Mouse (Mus musculus) intestine, embryonic 14.5 days (tissue): ENCODE data around the gene Trib2. TPM values are rescaled to one million over a fixed set of nuclear protein-coding genes. Genes with fewer than 3 reads are reported as not detected.

Experiments used
- ATAC-seq: fragments of 200-750 bp; cut with Nextera tagmentation; replicated peaks from 2 replicates; pipeline ENCODE4 v1.8.0; 2017; ENCODE audit warnings: low read depth, moderate number of reproducible peaks, moderate TSS enrichment, moderate library complexity; ENCODE audit not compliant: low FRiP score, low TSS enrichment
- DNase-seq: peaks from one replicate; pipeline ENCODE4 v3.0.0-alpha.2; 2018; ENCODE audit warnings: low spot score
- H3K27ac ChIP-seq: fragments of 300-500 bp; sonication (generic); 2 replicates; pipeline ENCODE4 v1.5.1; 2014; ENCODE audit warnings: low read depth, mild to moderate bottlenecking, control low read depth
- H3K27me3 ChIP-seq: fragments of 300-500 bp; sonication (generic); replicated peaks from 2 replicates; pipeline ENCODE4 v1.6.1; 2014; ENCODE audit warnings: low read length, control low read depth; ENCODE audit not compliant: control insufficient read depth, insufficient read depth
- H3K36me3 ChIP-seq: fragments of 300-500 bp; sonication (generic); 2 replicates; pipeline ENCODE4 v1.6.1; 2014; ENCODE audit warnings: low read length, control low read depth; ENCODE audit not compliant: control insufficient read depth, insufficient read depth
- H3K4me1 ChIP-seq: fragments of 300-500 bp; sonication (generic); replicated peaks from 2 replicates; pipeline ENCODE4 v1.6.1; 2014; ENCODE audit warnings: low read length, control low read depth, mixed read lengths; ENCODE audit not compliant: control insufficient read depth, insufficient read depth
- H3K4me2 ChIP-seq: fragments of 300-500 bp; sonication (generic); 2 replicates; pipeline ENCODE4 v1.6.1; 2014; ENCODE audit warnings: low read length
- H3K4me3 ChIP-seq: fragments of 300-500 bp; sonication (generic); 2 replicates; pipeline ENCODE4 v1.5.1; 2014; ENCODE audit warnings: low read depth, low read length, control low read depth, mixed read lengths
- H3K9ac ChIP-seq: fragments of 300-500 bp; sonication (generic); 2 replicates; pipeline ENCODE4 v1.6.1; 2014; ENCODE audit warnings: mild to moderate bottlenecking, low read length
- H3K9me3 ChIP-seq: fragments of 300-500 bp; sonication (generic); 2 replicates; pipeline ENCODE4 v1.6.1; 2016; ENCODE audit warnings: low read length, control low read depth; ENCODE audit not compliant: control insufficient read depth
- WGBS: fragments of 180-500 bp; shearing (Covaris S2); extraction: QIAGEN DNeasy Blood & Tissue Kit; methylation state at CpG from one replicate; pipeline ENCODE4 v1.1.7; 2014; 5-methylcytosine and 5-hydroxymethylcytosine counted together
- polyA plus RNA-seq: library from polyadenylated mRNA; unstranded; fragments of >200 nt; fragmentation: Nextera tagmentation; extraction: Ambion mirVana; gene quantifications from 2 replicates; pipeline ENCODE4 v1.2.1, GENCODE M21; 2014

The Trib2 gene
- polyA plus RNA-seq, 1 experiment from 2014 or later = 26.5 TPM

DNA sequence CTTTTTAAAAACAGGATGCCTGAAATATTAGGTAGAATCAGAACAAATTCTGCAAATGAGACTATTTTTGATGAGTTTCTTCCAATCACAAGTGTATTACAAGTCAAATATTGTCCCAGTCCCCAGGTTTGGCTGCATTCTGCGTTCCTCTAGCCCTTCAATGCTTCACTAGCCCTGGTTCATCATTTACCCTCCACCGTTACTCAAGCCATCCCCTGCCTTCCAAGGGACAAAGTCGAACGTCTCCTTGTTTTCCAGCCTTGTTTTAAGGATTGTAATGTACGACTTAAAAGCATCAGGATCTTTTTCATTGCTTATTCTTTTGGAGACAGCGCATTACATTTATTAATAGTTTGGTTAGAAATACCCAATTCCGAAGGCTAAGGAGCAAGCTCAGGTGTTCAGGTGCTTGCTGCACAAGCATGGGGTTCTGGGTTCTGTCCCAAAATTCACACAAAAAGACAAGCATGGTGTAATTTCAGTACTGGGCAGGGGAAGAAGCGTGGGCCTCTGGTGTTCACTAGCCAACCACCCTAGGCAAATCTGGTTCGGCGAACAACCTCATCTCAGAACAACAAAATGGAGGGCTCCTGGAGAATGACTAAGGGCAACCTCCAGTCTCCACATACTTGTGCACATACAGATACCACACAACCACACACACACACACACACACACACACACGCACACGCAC lies 24.3 kb upstream of the Trib2 start:
- no peak for DNase-seq
- Histone ChIP-seq H3K36me3 (no peaks in the 10 kb centered on the region), H3K27ac (no peak overlapping the region), H3K9me3 (no peaks in the 10 kb centered on the region), H3K4me3 (no peak overlapping the region), H3K9ac (no peak overlapping the region), H3K4me1 (no peaks in the 10 kb centered on the region), H3K4me2 (no peak overlapping the region), H3K27me3 (no peaks in the 10 kb centered on the region)
- 91% methylated on average over 12 of the region's 12 CpGs for WGBS
- ATAC-seq = no peak

GRCm38 (mm10) chr12:15838201-15838600 lies 21.5 kb upstream of the Trib2 start:
- Histone ChIP-seq H3K4me2 (no peak overlapping the region), H3K27ac (no peak overlapping the region), H3K36me3 (no peaks in the 10 kb centered on the region), H3K9me3 (no peaks in the 10 kb centered on the region), H3K4me1 (no peaks in the 10 kb centered on the region), H3K9ac (no peak overlapping the region), H3K4me3 (no peak overlapping the region), H3K27me3 (no peaks in the 10 kb centered on the region)
- ATAC-seq (no peak), DNase-seq (no peak)
- 77% methylated on average over 2 of the region's 2 CpGs for WGBS

DNA sequence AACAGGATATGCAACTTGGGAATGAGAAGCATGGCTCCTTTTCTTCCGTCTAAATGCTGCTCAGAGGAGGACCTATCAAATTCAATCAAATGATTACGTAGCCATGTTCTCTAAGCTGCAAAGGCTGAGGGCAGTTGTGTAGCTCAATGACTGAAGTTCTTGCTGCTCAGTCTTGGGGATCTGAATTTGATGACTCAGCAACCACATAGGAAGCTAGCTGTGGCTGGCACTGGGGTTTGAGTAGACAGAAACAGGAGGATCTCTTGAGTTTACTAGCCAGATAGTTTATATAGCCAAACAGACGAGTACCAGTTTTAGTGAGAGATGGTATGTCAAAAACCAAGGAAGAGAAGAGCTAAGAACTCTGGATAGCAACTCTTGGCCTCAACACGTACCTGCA lies 20.8 kb upstream of the Trib2 start:
- Histone ChIP-seq H3K4me1 (no peaks in the 10 kb centered on the region), H3K9me3 (no peaks in the 10 kb centered on the region), H3K4me2 (no peak overlapping the region), H3K9ac (no peak overlapping the region), H3K4me3 (no peak overlapping the region), H3K36me3 (no peaks in the 10 kb centered on the region), H3K27me3 (no peaks in the 10 kb centered on the region), H3K27ac (no peak overlapping the region)
- DNase-seq (no peak), ATAC-seq (no peak)
- WGBS = 87% methylated on average over 4 of the region's 4 CpGs

- no peak overlapping the region for H3K4me2 ChIP-seq
- H3K4me1 ChIP-seq = no peaks in the 10 kb centered on the region
- H3K4me3 ChIP-seq = no peak overlapping the region
- DNase-seq (no peak), ATAC-seq (no peak)
- no peaks in the 10 kb centered on the region for H3K9me3 ChIP-seq
- H3K27me3 ChIP-seq = no peaks in the 10 kb centered on the region
- no peaks in the 10 kb centered on the region for H3K36me3 ChIP-seq
- no peak overlapping the region for H3K9ac ChIP-seq
- no peak overlapping the region for H3K27ac ChIP-seq
- WGBS = 92% methylated on average over 7 of the region's 7 CpGs
Measured at GRCm38 (mm10) chr12:15832674-15833052, 15.9 kb upstream of the Trib2 start.

DNA sequence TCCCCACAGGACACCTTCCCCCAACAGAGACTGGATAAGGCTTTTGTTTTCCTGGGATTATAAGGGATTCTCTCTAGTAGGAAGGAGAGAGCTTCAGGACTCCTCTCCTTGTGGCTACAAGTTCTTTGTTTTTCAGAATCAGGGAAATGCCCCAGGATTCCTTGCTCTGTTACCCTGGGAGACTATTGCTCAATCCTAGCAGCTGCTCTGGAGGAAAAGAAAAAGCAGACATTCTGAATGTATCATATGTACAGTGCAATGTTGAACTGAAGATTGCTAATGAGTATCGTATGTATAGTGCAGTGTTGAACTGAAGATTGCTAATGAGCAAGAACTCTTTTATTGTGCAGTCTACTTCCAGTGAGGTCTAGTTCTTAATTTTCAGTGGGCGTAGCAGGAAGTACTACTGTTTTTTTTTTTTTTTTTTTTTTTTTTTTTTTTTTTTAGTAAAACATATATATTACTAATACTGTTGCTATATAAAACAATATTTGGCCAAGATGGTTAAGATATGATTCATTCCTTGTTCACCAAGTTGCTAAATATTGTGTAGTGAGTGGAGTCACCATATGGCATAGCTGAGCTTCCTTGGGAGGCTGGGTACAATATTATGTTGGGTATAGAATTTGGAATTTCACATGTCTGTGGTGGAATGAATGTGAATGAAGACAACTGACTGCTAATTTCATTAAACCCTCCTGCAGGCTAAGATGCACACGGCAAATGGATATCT lies 15.4 kb upstream of the Trib2 start:
- ATAC-seq (no peak), DNase-seq (no peak)
- Histone ChIP-seq H3K4me1 (no peaks in the 10 kb centered on the region), H3K4me3 (no peak overlapping the region), H3K27ac (no peak overlapping the region), H3K4me2 (no peak overlapping the region), H3K36me3 (no peaks in the 10 kb centered on the region), H3K27me3 (no peaks in the 10 kb centered on the region), H3K9me3 (no peaks in the 10 kb centered on the region), H3K9ac (no peak overlapping the region)
- 91% methylated on average over 3 of the region's 3 CpGs for WGBS

DNA sequence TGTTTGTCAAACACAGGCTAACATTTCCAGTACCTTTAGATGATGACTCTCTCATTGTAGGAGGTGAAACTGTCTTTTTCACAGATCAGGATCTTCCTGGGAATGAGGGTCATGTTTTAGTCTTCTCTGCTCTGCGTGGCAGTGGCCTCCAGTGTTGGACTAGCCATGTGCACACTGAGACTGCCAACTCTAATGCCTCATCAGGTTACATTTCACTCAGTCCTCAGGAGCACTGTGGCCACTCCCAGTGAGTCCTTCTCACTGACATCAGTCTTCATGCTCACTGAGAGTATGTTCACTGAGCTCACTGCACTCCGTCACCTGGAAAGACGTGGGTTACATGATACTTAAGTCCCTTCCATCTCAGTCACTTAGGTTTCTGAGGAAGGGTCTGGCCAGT lies 14.0 kb upstream of the Trib2 start:
- Histone ChIP-seq H3K36me3 (no peaks in the 10 kb centered on the region), H3K4me2 (no peak overlapping the region), H3K4me3 (no peak overlapping the region), H3K4me1 (no peaks in the 10 kb centered on the region), H3K9ac (no peak overlapping the region), H3K27me3 (no peaks in the 10 kb centered on the region), H3K9me3 (no peaks in the 10 kb centered on the region), H3K27ac (no peak overlapping the region)
- ATAC-seq = no peak
- DNase-seq = no peak
- WGBS = 76% methylated on average over 3 of the region's 3 CpGs

GRCm38 (mm10) chr12:15828815-15829398 lies 12.2 kb upstream of the Trib2 start:
- no peak for DNase-seq
- ATAC-seq = no peak
- 55% methylated on average over 2 of the region's 2 CpGs for WGBS
- no peak overlapping the region for H3K27ac ChIP-seq
- no peaks in the 10 kb centered on the region for H3K9me3 ChIP-seq
- no peaks in the 10 kb centered on the region for H3K36me3 ChIP-seq
- H3K4me3 ChIP-seq = no peak overlapping the region
- H3K4me2 ChIP-seq = no peak overlapping the region
- H3K9ac ChIP-seq = no peak overlapping the region
- H3K27me3 ChIP-seq = no peaks in the 10 kb centered on the region
- no peaks in the 10 kb centered on the region for H3K4me1 ChIP-seq

DNA sequence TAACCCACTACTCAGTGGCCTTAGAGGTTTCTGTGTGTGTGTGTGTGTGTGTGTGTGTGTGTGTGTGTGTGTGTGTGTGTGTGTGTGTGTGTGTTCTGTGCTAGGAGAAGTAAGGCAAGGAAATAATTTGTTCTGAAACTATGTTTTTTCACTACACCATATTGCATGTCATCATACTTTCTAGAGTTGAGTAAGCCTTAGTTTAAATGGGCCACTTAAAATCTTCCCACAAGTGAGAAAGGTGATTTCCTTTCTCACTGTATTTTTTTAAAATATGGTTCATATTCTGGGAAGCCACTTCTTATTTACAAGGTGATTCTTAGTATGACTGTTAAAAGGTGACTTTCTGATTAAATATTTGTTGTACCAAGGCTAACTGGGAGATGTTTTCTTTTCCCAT lies 4.3 kb upstream of the Trib2 start:
- H3K4me1 ChIP-seq = peaks cover 7% of the 10 kb centered on the region
- no peak overlapping the region for H3K27ac ChIP-seq
- no peaks in the 10 kb centered on the region for H3K9me3 ChIP-seq
- H3K27me3 ChIP-seq = no peaks in the 10 kb centered on the region
- no peak for DNase-seq
- H3K4me2 ChIP-seq = no peak overlapping the region
- no peaks in the 10 kb centered on the region for H3K36me3 ChIP-seq
- H3K9ac ChIP-seq = no peak overlapping the region
- no peak overlapping the region for H3K4me3 ChIP-seq
- ATAC-seq = no peak
